Mouse (Mus musculus): Measurements from ENCODE around the gene Tgfbr3l.

GRCm38 (mm10) chr8:4252116-4252760, 4.2 kb downstream of the Tgfbr3l start:
- TF ChIP-seq CTCF (IDR thresholded peaks at IDR 0.05; ENCODE audit: borderline replicate concordance, insufficient read depth, low read length) = no peak
- TF ChIP-seq POLR2A (IDR thresholded peaks at IDR 0.05; ENCODE audit: low read depth, low read length) = no peak

All from embryonic fibroblast, embryonic 13.5 days (primary cell).